14 mouse cellular contexts compared by ENCODE assay signal in genomic region chr14:25342865-25343565, GRCm38 (mm10).
DNase-seq lines count a peak whose midpoint lies in the region; ATAC-seq lines count a peak whose summit lies in the region.
"Had no signal": no experiment of that assay in that cellular context is flagged by ENCODE, and none has a peak within 500 bp of the region (broad histone marks: within the 10 kb centered on the region; RNA-seq: fewer than 3 reads in every experiment).

No protein-coding gene starts in this region.

- ATAC-seq in heart, embryonic 14.5 days (ENCODE audit: insufficient number of reproducible peaks, insufficient read depth, low FRiP score, low read depth) = no peak
- ATAC-seq in lung, embryonic 16.5 days (ENCODE audit: low read depth) = peak; percentile 53
- no peak for ATAC-seq in neural tube, embryonic 15.5 days (ENCODE audit: low FRiP score)
- ATAC-seq: forebrain, embryonic 15.5 days had no signal

- peaks cover 35 to 41% of the 10 kb centered on the region in 2 experiments for H3K4me1 ChIP-seq in heart, embryonic 14.5 days (ENCODE audit: control insufficient read depth in 2 of 2, insufficient read depth in 2 of 2, low read length in 2 of 2)
- peaks cover 33% of the 10 kb centered on the region for H3K4me1 ChIP-seq in lung, embryonic 16.5 days (replicated peaks; ENCODE audit: control insufficient read depth, insufficient read depth, low read length)
- H3K4me1 ChIP-seq in limb, embryonic 10.5 days = peaks cover 82% of the 10 kb centered on the region
- H3K4me1 ChIP-seq in neural tube, embryonic 15.5 days = peaks cover 30% of the 10 kb centered on the region

- H3K27me3 ChIP-seq in heart, embryonic 14.5 days (ENCODE audit: control insufficient read depth, insufficient read depth, low read length) = no peaks in the 10 kb centered on the region
- no peaks in the 10 kb centered on the region for H3K27me3 ChIP-seq in lung, embryonic 16.5 days (ENCODE audit: control insufficient read depth, insufficient read depth, low read depth, low read length)
- no peaks in the 10 kb centered on the region for H3K27me3 ChIP-seq in limb, embryonic 10.5 days (ENCODE audit: low read depth, poor library complexity, severe bottlenecking)
- no peaks in the 10 kb centered on the region for H3K27me3 ChIP-seq in neural tube, embryonic 15.5 days (replicated peaks)
- H3K27me3 ChIP-seq: CH12.LX; forebrain, embryonic 15.5 days had no signal

- no peak for DNase-seq in heart, adult 9 months (ENCODE audit: low spot score in 2 of 2)
- DNase-seq in lung, adult 18-20 months = no peak
- DNase-seq in limb, embryonic 10.5 days (ENCODE audit: low spot score) = no peak
- DNase-seq in urinary bladder, postnatal 36 days (ENCODE audit: low spot score in 2 of 2) = no peak
- no peak for DNase-seq in layer of hippocampus, adult 8-10 months (ENCODE audit: low spot score in 2 of 2)
- DNase-seq: cerebellum, adult 8-10 months; kidney, adult 2 months; right cerebral cortex, adult 18-20 months had no signal

- 53% methylated on average over 4 of the region's 4 CpGs for WGBS in heart, embryonic 14.5 days
- WGBS in lung, embryonic 16.5 days = 13% methylated on average over 4 of the region's 4 CpGs
- WGBS in limb, embryonic 10.5 days = 47% methylated on average over 4 of the region's 4 CpGs
- WGBS in neural tube, embryonic 15.5 days = 62% methylated on average over 4 of the region's 4 CpGs

- no peak overlapping the region for H3K9ac ChIP-seq in heart, embryonic 14.5 days (ENCODE audit: low read length)
- peak overlapping the region; percentile 20; the same call in 1 of the 2 replicates for H3K9ac ChIP-seq in lung, embryonic 16.5 days (ENCODE audit: low read length)
- no peak overlapping the region for H3K9ac ChIP-seq in neural tube, embryonic 15.5 days (replicated peaks)
- H3K9ac ChIP-seq: forebrain, embryonic 15.5 days had no signal

- no peaks in the 10 kb centered on the region for H3K36me3 ChIP-seq in heart, embryonic 14.5 days (ENCODE audit: control insufficient read depth, insufficient read depth, low read length)
- no peaks in the 10 kb centered on the region for H3K36me3 ChIP-seq in lung, embryonic 16.5 days (ENCODE audit: control insufficient read depth, insufficient read depth, low read length)
- H3K36me3 ChIP-seq in limb, embryonic 10.5 days = no peaks in the 10 kb centered on the region
- no peaks in the 10 kb centered on the region for H3K36me3 ChIP-seq in neural tube, embryonic 15.5 days
- H3K36me3 ChIP-seq: forebrain, embryonic 15.5 days had no signal

- no peak overlapping the region for H3K4me2 ChIP-seq in heart, embryonic 14.5 days (ENCODE audit: low read length)
- peak overlapping the region; percentile 11; the same call in 1 of the 2 replicates for H3K4me2 ChIP-seq in lung, embryonic 16.5 days (ENCODE audit: low read depth, low read length)
- H3K4me2 ChIP-seq in neural tube, embryonic 15.5 days = no peak overlapping the region
- H3K4me2 ChIP-seq: forebrain, embryonic 15.5 days had no signal

- H3K9me3 ChIP-seq in heart, embryonic 14.5 days (ENCODE audit: control insufficient read depth, low read length) = no peaks in the 10 kb centered on the region
- no peaks in the 10 kb centered on the region for H3K9me3 ChIP-seq in lung, embryonic 16.5 days (ENCODE audit: control insufficient read depth, low read length)
- no peaks in the 10 kb centered on the region for H3K9me3 ChIP-seq in limb, embryonic 10.5 days (replicated peaks)
- H3K9me3 ChIP-seq in neural tube, embryonic 15.5 days (replicated peaks) = no peaks in the 10 kb centered on the region
- H3K9me3 ChIP-seq: forebrain, embryonic 15.5 days had no signal

- peak overlapping the region; percentile 4 to 28; a peak in 2 of 4 replicates for H3K27ac ChIP-seq in heart, embryonic 14.5 days (replicated peaks in 1 of 2; ENCODE audit: control insufficient read depth in 1 of 2, insufficient read depth in 1 of 2, low read depth in 2 of 2, low read length in 2 of 2)
- peak overlapping the region; percentile 59 for H3K27ac ChIP-seq in lung, embryonic 16.5 days (ENCODE audit: low read length)
- H3K27ac ChIP-seq in limb, embryonic 10.5 days = peak overlapping the region; percentile 75
- 0 out of 2 replicates have a peak overlapping the region, but pooled peaks have one; percentile 23 for H3K27ac ChIP-seq in neural tube, embryonic 15.5 days (replicated peaks)
- H3K27ac ChIP-seq: forebrain, embryonic 15.5 days; left cerebral cortex, adult 2 months had no signal

- no peak overlapping the region for H3K4me3 ChIP-seq in heart, embryonic 14.5 days (ENCODE audit: control insufficient read depth in 1 of 2, insufficient read depth in 1 of 2, low read depth in 1 of 2, low read length in 2 of 2)
- no peak overlapping the region for H3K4me3 ChIP-seq in lung, embryonic 16.5 days (ENCODE audit: low read length)
- no peak overlapping the region for H3K4me3 ChIP-seq in limb, embryonic 10.5 days
- H3K4me3 ChIP-seq in neural tube, embryonic 15.5 days (replicated peaks) = no peak overlapping the region
- H3K4me3 ChIP-seq: forebrain, embryonic 15.5 days; left cerebral cortex, adult 2 months had no signal

Comparison
In these comparisons a context has a peak if more than half of its experiments do, and no peak if none do; other contexts are left out.
1. H3K27ac ChIP-seq: peak in every context shown above with its lines; median percentile 75 in limb, embryonic 10.5 days; 59 in lung, embryonic 16.5 days; 23 in neural tube, embryonic 15.5 days; 16 in heart, embryonic 14.5 days.